Mouse (Mus musculus): ENCODE measurements at regions not wholly inside any gene's neighbourhood (a gene's known extent, or its start where the extent isn't known, plus 50 kb on each side); places are given as distances from the start of the nearest gene placed in this dataset.

GRCm38 (mm10) chr6:31330868-31331267 lies 67.7 kb upstream of the Mkln1 start:
- DNase-seq, result no peak

- DNase-seq, result no peak
Observed at GRCm38 (mm10) chr6:31332254-31332653, 66.3 kb upstream of the Mkln1 start.

- DNase-seq, result no peak
Observed at GRCm38 (mm10) chr6:31332714-31333113, 65.8 kb upstream of the Mkln1 start.

- no peak for DNase-seq
Observed at GRCm38 (mm10) chr6:31333228-31333922, 65.2 kb upstream of the Mkln1 start.

- no peak for DNase-seq
Observed at GRCm38 (mm10) chr6:31334086-31334485, 64.4 kb upstream of the Mkln1 start.

GRCm38 (mm10) chr6:31339122-31339947 lies 59.2 kb upstream of the Mkln1 start:
- no peak for DNase-seq

GRCm38 (mm10) chr6:31339948-31340250 lies 58.6 kb upstream of the Mkln1 start:
- DNase-seq, result no peak

GRCm38 (mm10) chr6:31345366-31346084 lies 53.0 kb upstream of the Mkln1 start:
- no peak for DNase-seq

- no peak for DNase-seq
Observed at GRCm38 (mm10) chr6:31348333-31348732, 50.2 kb upstream of the Mkln1 start.
